Mouse (Mus musculus) ovary, postnatal 10 days (tissue): Measurements from ENCODE around the gene Pald1.

Experiments
- DNase-seq: peaks from one replicate; pipeline ENCODE4 v3.0.0; 2022; ENCODE audit warnings: low spot score

The Pald1 gene

DNA sequence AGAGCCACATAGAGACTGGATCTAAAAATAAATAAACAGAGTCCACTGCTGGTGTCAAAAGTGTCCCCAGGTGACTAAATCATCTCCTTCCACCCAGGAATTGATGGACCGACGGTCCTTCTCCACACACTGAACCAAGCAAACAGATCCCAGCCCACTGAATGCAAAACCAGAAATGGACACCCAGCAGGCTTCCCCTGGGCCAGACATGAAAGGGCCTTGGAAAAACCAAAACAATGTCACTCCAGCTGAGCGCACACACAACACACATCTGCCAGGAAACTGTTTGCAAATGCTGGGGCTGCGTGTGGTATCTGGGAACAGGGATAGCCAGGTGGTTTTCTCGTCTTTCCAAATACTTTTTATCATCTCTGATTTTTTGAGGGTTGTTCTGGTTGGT lies 13.6 kb downstream of the Pald1 start:
- DNase-seq = no peak

DNA sequence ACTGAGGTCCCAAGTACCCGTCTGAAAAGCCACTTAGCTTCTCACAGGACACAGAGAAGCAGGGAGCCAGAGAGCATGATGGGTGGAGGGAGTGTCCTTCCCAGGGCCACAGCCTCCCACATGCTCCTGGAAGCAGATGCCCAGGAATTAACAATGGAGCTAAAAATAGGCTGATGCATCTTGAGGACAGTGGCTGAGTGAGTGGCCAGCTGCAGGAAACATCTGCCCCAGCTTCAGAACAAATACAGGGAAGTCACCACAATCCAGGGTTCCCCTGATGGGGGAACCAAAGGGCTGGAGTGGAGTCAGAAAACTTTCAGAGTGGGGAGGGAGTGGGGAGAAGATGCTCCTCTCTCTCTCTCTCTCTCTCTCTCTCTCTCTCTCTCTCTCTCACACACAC lies 17.4 kb downstream of the Pald1 start:
- no peak for DNase-seq

DNA sequence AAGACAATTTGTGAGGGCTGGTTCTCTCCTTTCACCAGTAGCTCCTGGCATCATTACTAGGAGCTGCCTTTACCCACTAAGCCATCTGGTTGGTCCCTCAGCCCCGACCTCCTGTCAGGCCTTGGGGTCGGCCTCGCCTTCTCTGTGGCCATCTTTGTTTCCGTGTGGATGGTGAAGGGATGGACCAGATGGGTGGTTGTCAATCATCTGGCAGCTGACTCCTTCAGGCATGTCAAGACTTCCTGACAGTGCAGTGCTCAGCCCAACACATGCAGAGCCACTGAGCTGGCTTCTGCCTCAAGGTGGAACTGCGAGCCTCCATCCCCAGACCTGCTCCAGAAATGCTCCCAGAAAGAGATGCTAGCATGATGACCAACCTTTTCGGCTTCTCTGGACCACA lies 18.9 kb downstream of the Pald1 start:
- DNase-seq = no peak

DNA sequence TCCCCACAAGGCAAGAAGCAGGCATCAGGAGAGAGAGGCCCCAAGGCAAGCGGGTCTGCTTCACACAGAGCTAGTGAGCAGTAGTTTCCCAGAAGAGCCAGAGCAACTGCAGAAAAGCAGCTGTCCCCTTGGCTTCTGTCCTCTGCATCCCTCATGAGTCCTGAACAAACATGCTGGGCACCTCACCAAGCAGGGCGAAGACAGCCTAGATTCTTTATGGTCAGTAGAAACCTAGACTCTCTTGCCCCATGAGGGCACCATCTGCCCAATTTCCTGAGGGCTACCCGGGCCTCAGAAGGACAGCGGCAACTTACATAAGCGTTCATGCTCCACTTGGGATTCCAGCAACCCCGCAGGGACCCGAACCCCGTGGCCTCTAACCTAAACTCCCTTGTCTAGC lies 20.3 kb downstream of the Pald1 start:
- no peak for DNase-seq

DNA sequence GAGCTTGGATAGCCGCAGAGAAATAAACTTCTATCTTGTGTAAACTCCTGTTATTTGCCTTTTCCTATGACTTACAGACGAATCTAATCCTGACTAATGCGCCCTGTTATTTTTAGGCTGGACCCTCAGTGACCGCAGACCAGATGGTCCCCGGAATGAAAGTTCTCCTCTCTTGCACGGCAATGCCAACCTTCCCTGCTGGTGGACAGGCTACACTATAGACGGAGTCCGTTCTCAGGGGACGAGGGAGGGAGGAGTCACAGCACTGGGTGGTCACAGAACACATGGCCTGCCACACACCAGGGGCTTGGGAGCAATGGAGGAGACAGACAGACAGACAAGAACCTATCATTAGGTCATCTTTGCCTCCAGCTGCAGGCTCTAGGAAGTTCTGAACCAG lies 20.8 kb downstream of the Pald1 start:
- DNase-seq = no peak

DNA sequence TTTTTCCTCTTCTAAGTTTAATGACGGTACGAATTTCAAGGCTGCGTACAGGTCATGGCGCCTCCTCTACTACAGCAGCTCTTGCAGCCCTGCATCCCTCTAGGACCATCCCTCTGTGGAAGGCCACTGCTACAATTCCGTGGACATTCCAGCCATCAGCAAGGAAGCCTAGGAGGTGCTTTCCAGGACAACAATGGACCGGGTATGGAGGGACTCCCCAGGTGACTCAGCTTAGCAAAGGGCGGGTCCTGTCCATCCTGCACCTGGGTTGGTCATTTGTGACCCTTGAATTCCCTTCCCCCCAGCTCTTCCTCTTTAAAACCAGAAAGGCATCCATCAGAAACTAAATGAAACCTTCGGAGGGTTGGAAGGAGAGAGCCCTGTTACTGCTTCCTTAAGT lies 22.7 kb downstream of the Pald1 start:
- DNase-seq = no peak

DNA sequence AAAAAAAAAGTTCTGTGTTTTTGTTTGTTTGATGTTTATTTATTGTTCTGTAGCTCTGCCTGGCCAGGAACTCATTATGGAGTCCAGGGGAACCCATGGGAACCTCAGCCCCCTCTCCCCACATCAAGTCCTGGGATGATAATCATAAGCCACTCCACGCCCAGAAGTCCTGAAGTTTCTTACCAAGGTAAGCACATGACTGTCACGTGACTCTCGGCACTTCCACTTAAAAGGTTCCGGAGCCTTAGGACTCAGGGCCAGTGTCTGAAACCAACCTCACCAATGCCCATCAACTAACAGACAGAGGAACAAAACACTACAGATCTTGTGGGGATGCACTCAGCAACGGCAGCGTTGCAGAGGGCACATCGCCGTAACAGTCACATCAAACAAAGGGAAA lies 23.9 kb downstream of the Pald1 start:
- no peak for DNase-seq

DNA sequence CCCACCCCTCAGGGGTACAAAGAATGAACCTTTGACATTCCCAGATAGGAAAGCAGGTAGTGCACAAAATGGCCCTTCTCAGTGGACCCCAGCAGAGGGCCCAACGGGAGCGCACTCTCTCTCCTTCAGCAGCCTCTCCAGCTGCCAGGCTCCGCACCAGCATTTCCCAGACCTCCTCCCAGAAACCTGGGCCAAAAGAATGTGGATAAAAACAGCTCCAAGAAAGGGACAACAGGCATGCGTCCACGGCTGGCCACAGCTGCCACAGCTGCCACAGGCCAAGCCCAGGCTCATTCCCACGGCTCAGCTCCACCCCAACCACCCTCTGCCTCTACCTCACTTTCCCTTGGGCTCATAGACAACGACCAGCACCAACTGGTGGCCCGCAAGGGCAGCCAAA lies 25.7 kb downstream of the Pald1 start:
- no peak for DNase-seq

DNA sequence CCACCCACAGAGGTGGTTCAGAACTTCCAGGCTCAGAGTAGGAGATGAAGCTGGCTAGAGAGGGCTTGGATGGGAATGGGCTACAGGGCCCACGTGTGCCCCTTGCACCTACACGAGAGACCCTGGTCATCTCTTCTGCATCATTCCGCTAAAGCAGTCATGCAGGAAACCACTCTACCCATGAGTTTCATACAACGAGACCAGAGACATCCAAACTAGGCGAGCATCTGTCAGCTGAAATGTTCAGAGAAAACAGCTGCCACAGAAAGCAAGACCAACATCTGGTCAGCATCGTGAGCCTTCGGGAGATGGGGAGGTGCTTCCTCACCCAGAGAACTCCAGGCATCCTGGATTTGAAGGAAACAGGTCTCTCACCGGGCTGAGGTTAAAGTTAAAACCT lies 26.8 kb downstream of the Pald1 start:
- DNase-seq = no peak

DNA sequence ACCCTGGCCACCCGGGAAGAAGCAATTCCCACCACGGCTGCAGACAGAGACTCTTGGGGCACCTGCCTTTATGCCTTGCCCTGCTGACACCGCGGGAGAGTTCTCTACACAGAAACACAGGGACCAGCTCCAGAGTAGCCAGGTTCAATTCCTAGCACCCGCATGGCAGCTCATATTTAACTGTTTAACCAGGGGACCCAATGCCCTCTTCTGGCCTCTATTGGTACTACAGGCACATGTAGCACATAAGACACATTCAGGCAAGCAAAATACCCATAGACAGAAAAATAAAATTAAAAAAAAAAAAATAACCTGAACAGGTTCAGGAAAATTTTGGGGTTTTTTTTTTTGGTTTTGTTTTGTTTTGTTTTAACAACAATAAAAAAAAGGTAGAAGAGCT lies 27.2 kb downstream of the Pald1 start:
- no peak for DNase-seq

DNA sequence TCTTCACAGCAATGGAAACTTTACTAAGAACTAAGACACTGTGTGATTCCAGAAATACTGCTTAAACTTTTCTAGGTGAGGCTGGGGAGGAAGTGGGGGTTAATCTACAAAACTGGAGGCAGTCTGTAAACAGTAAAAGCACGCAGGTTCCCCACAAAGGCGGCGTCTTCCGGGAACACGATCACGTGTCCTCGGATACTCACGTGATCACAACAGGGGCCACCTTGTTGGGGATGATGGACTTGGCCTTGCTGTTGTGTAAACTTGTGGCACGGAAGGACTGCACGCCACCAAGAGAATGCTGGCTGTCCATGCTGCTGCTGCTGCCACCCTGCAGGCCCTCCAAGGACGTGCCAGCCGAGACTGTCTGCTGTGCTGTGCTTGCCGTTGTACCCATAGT lies 27.7 kb downstream of the Pald1 start:
- DNase-seq = no peak

DNA sequence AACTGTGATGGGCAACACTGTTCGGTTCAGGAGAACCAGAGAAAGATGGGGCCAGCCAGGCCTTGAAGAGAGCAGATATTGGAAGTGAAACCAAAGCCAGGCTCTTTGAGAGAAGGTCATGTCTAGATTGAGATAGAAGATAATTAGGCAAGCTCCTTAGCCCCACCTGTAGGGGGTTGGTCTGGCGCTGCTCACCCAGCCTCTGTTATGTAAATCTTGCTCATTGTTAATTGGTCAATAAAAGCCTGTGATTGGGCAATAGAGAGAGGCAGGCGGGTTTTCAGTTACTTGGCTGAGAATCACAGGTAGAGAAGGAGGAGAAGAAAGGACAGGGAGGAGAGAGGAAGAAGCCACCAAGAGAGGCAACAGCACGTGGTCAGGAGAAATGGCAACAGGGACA lies 32.1 kb downstream of the Pald1 start:
- no peak for DNase-seq

DNA sequence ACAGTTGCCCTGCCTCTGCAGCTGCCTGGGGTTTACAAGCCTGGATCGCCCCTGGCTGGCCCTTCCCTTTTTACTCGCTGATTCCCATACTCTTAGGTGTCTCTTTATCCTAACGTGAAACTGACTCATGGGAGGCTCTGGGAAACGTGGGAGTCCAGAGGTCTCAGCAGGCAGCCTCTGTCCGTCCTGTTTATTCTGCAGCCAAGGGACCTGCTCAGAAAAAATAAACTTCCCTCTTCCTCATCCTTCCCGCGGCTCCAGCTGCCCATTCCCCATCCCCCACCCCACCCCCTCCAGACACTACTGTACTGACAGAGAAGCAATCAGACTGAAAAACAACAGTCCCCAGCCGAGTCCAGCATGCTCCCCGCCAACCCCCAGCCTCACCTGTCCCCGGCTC lies 37.0 kb downstream of the Pald1 start:
- no peak for DNase-seq

DNA sequence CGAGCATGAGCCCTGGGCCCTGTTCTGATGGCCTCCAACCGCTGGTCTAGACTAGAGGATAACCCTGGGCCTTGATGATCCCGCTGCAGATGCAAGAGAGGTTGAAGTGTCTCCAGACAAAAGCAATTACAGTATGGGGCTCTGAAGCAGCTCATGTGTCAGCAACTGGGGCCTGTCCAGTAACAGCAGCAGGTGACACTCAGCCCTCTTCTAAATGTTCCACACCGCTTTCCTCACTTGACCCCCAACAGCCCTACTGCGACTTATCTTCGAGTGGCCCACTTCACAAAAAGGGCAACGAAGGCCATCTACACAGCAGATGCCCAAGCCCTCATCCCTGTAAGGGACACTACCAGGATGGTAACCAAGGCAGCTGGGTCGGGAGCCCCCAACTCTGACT lies 38.2 kb downstream of the Pald1 start:
- DNase-seq = no peak

DNA sequence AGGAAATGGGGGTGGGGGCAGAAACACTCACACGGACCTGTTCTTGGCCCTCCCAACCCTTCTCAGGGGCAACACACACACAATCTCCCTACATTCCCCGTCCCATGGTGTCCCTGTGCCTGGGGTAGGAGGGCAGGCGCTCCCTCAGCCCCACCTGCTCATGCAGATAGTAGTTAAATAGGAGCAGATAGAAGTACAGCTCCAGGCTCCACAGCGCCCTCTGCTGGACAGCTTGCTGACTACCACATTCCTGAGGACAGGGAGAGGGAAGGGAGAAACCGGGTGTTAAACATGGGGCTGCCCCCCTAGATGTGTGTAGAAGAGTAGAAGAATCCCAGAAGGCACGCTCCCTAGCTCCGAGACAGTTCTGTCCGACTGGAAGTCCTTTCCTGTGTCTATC lies 39.4 kb downstream of the Pald1 start:
- peak; percentile 29 for DNase-seq

DNA sequence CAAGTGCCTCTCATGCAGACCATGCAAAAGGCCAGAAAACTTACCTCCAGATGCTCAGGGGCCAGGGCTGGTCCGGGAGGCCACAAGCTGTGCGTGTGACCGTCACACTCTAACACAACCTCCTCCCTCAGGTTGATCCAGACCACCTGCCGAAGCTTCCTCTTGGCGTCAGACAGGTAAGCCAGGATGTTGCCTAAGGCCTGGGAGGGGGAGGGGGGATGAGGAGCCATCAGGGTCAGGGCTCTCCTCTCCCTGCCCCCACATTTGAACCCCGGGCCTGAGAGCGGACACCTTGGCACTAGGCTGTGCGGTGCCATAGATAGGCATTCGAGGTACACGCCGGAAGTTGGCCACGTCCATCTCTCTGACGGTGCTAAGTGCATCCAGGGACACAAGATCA lies 40.6 kb downstream of the Pald1 start:
- no peak for DNase-seq

DNA sequence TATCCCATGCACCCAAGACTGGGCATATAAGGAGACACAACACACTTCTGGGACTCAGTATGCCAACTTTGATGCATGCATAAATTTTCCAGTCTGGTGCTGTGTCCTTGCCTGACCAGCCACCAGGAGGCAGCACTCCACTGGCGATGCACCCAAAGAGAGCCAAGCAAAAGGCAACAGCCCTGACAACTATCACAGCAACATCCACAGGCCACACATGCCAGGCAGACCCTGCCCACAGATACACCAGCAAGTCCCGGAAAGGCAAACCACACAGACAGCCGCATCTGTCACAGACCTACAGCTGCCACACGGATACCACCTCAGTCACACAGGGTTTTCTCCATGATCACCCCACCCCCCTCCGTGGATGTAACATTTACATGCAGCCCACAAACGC lies 41.8 kb downstream of the Pald1 start:
- peak; percentile 52 for DNase-seq

DNA sequence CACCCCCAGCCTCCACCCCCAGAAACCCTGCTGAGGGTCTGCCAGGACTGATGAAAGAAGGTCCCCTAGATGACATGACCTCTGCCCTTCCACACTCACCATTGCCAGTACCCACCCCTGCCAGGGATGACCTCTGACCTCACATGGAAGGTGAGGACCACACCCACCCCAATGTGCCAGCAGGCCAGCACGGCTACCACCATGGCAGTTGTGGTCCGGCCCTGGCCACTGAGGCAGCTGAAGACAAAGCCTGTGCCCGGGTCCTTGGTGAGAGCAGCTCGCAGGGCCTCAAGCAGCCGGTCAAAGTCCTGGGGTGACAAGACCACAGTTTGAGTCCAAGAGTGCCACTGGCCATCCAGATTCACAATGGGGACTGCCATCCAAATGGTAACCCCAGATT lies 42.3 kb downstream of the Pald1 start:
- DNase-seq = no peak

DNA sequence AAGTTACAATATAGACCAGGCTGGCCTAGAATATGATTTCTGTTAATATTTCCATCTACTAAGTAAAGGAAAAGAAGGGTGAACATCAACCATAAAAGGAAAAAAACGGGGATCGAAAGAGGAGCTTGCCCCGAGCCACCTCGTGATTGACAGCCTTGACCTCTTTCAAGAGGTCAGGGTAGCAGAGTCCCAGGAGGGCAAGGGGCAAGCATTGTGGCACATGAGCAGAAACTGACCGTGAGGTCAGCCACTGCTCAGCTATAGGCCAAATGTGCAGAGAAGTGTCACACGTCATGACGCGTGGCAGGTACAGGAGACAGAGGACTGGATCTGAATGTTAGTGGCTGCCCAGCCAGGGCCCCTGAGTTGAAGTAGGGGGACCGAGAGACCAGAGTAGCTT lies 43.1 kb downstream of the Pald1 start:
- DNase-seq = no peak

DNA sequence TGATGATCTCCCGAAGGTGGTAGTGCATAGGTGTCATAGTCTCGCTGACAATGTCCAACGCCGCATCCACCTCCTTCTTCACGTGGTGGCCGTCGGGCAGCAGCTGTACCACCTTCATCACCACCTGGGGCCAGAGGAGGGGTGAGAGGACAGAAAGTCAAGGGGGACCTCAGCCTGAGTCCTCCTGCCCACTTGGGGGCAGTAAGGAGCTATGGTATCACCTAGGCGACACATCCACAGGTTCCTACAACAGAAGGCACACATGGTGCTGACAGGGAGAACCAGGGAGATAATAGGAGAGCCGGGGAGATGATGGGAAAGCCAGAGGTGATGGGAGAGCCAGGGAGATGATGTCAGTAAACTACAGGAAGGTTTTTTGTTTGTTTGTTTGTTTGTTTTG lies 44.1 kb downstream of the Pald1 start:
- no peak for DNase-seq

DNA sequence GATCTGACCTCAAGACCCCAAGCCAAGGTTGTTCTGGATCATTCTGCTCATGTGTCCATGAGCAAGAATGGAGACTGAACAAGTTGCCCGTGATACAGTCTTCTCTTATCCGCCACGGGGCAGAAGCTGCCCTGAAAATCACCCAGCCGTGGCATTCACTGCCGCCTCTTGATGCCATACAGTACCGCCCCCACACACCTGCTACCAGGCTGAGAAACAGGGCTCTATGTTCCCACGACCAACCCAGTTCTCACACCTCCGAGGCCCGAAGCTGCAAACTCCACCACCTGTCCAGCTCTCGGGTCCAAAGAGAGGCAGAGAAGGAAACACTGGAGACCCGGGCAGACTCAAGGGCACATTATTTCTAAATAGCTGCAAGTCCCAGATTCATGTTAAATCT lies 45.7 kb downstream of the Pald1 start:
- no peak for DNase-seq

DNA sequence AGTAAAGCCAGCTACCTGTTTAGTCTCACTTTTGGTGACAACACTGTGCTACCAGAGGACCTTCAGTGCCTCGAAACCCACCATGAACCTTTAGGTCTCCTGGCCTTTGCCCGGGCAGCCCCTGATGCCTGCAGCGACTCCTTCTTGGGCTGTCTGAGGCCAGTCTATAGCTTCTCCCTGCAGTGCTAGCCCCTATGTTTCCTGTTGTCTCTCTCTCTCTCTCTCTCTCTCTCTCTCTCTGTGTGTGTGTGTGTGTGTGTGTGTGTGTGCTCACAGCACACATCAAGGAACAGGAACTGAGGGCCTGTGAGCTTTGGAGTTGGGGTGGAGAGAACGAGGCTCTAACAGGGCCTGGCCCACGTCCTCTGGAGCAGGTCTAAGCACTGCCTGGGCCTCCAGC lies 46.7 kb downstream of the Pald1 start:
- DNase-seq = no peak

DNA sequence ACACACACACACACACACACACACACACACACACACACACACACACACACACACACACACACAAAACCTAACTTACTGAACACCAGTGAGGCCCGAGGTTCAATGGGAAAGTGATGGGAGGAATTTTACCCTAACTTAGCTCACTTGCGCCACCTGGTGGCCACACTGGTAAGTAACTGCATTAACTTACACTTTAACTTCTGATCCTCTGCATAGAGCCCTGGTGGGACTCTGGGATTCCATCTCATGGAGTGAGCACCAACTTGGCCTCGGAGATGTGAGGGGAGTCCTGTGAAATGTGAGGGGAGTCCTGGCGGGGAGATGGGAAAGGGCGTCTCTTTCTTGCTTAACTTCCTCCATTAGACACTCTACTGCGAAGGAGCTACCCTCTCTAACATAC lies 47.2 kb downstream of the Pald1 start:
- peak; percentile 65 for DNase-seq

DNA sequence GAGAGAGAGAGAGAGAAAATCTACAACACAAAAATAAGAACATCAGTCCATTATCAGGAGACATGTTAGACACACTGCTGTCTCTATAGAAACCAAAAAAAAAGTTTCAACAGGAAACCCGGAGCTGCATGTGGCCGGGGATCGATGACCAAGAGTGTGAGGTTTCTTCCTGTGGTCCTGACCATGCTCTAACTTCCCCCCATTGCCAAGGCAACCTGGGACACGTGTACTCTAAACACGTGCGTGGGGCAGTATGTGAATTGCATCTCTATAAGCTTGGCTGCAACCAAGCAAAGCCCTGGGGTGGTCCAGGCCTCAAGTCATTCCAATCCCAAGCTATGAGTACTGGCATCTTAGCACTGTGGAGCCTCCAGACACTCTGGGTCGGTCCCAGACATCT lies 48.8 kb downstream of the Pald1 start:
- no peak for DNase-seq

DNA sequence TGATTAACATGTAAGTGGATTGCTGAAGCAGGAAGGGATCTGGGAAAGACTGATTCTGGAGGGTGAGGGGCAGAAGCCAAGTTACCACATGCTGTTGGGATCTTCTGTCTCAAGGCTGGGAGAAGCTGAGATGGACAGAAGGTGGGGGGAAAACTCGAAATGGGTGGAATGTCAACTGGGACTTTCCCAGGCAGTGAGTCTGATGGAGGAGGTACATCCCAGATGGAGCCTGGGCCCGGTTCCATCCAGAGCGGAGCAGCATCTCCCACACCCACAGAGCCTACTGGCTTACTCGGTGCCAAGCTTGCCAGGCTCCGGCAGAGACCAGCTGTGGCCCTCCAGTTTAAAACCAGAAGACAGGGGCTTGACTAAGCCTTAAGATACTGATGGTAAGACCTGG lies 52.3 kb downstream of the Pald1 start:
- DNase-seq = no peak

DNA sequence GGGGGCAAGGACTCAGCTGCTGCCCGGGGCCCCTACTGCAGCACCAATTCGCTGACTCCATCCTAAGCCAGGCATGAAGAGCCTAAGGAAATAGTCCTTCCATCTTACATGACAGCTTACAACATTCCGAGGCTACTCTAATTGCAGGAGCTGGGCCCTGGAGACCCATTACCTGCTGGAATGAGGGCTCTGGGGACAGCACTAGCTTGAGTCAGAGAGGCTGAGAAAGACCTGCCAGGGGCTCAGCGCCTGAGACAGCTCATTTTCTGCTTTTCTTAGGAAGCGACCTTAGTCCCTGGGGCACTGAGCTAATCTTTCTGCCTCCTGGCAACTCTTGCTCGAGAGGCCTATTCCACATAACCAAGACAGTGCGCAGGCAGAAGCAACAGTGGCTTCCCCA lies 54.4 kb downstream of the Pald1 start:
- no peak for DNase-seq
